Mouse (Mus musculus) CH12.LX (cell line): ENCODE data around the gene Fer. TPM values are rescaled to one million over a fixed set of nuclear protein-coding genes. Genes with fewer than 3 reads are reported as not detected.

Experiments used
- DNase-seq: peaks from one replicate; pipeline ENCODE4 v3.0.0-alpha.2; 2013; ENCODE audit errors: extremely low read depth
- H3K27ac ChIP-seq: 2 replicates; pipeline ENCODE4 v1.5.1; 2012; ENCODE audit warnings: low read depth, mild to moderate bottlenecking, control low read depth, moderate library complexity; ENCODE audit not compliant: insufficient read depth
- H3K27me3 ChIP-seq: replicated peaks from 2 replicates; pipeline ENCODE3; 2012; ENCODE audit warnings: inconsistent platforms
- H3K36me3 ChIP-seq, 2 experiments: replicated peaks in 1 of 2; 2 replicates each; pipeline versions ENCODE3 to v1.6.1; 2012; ENCODE audit warnings: inconsistent platforms in 1 of 2, low read length in 1 of 2, mild to moderate bottlenecking in 1 of 2, mixed read lengths in 1 of 2, moderate library complexity in 1 of 2; ENCODE audit not compliant: control insufficient read depth in 1 of 2, insufficient read depth in 1 of 2
- H3K4me1 ChIP-seq, 2 experiments: 2 replicates each; pipeline ENCODE4 v1.6.1; 2012; ENCODE audit warnings: inconsistent platforms in 1 of 2, moderate library complexity in 1 of 2; ENCODE audit not compliant: insufficient read depth in 2 of 2, control insufficient read depth in 1 of 2
- H3K4me2 ChIP-seq: 2 replicates; pipeline ENCODE4 v1.6.1; 2012; ENCODE audit warnings: low read depth, mild to moderate bottlenecking, control low read depth; ENCODE audit not compliant: poor library complexity, insufficient read depth, severe bottlenecking
- H3K4me3 ChIP-seq, 3 experiments: fragments of 150-350 bp in 1 of 3; sonication (generic) in 1 of 3; replicated peaks in 1 of 3; 2 replicates each; pipeline versions ENCODE3 to v1.5.1; 2011 to 2012; ENCODE audit warnings: low read depth in 2 of 3, low read length in 2 of 3, mild to moderate bottlenecking in 2 of 3, moderate library complexity in 2 of 3, control low read depth in 1 of 3, improper control_type of control experiment in 1 of 3, inconsistent platforms in 1 of 3, mixed read lengths in 1 of 3; ENCODE audit not compliant: poor library complexity in 1 of 3
- H3K79me2 ChIP-seq: replicated peaks from 2 replicates; pipeline ENCODE4 v1.6.1; 2012; ENCODE audit warnings: mild to moderate bottlenecking, moderate library complexity; ENCODE audit not compliant: control insufficient read depth, poor library complexity, insufficient read depth, severe bottlenecking; ENCODE audit errors: extremely low read depth
- H3K9ac ChIP-seq: 2 replicates; pipeline ENCODE4 v1.6.1; 2012; ENCODE audit warnings: low read depth, mild to moderate bottlenecking, control low read depth, moderate library complexity; ENCODE audit not compliant: insufficient read depth
- H3K9me3 ChIP-seq: replicated peaks from 2 replicates; pipeline ENCODE3; 2012; ENCODE audit warnings: low read length, inconsistent platforms, mixed read lengths
- BHLHE40 ChIP-seq: IDR thresholded peaks from 2 replicates; pipeline ENCODE4 v1.6.1; 2011; ENCODE audit warnings: mild to moderate bottlenecking, low read depth, low read length, improper control_type of control experiment
- CHD1 ChIP-seq: IDR thresholded peaks from 2 replicates; pipeline ENCODE4 v1.6.1; 2012; ENCODE audit warnings: low read depth, low read length, improper control_type of control experiment, inconsistent platforms
- ELF1 ChIP-seq: IDR thresholded peaks from 2 replicates; pipeline ENCODE4 v1.6.1; 2014; ENCODE audit warnings: low read depth, mild to moderate bottlenecking, inconsistent platforms, low read length, improper control_type of control experiment
- ETS1 ChIP-seq: conservative IDR thresholded peaks from 2 replicates; pipeline ENCODE4 v1.6.1; 2012; ENCODE audit warnings: low read depth, mild to moderate bottlenecking, inconsistent platforms, low read length, improper control_type of control experiment, moderate library complexity
- MEF2A ChIP-seq: IDR thresholded peaks from 2 replicates; pipeline ENCODE4 v1.6.1; 2014; ENCODE audit warnings: low read depth, mild to moderate bottlenecking, inconsistent platforms, low read length, improper control_type of control experiment, borderline replicate concordance
- POLR2AphosphoS2 ChIP-seq: IDR thresholded peaks from 2 replicates; pipeline ENCODE4 v1.6.1; 2011; ENCODE audit warnings: low read depth, low read length, improper control_type of control experiment
- RCOR1 ChIP-seq: conservative IDR thresholded peaks from 2 replicates; pipeline ENCODE4 v1.6.1; 2012; ENCODE audit warnings: low read depth, mild to moderate bottlenecking, inconsistent platforms, low read length, improper control_type of control experiment
- TBP ChIP-seq: conservative IDR thresholded peaks from 2 replicates; pipeline ENCODE4 v1.6.1; 2011; ENCODE audit warnings: low read depth, low read length, improper control_type of control experiment
- TCF12 ChIP-seq: IDR thresholded peaks from 2 replicates; pipeline ENCODE4 v1.6.1; 2014; ENCODE audit warnings: low read depth, mild to moderate bottlenecking, inconsistent platforms, low read length, improper control_type of control experiment
- ZC3H11A ChIP-seq: IDR thresholded peaks from 2 replicates; pipeline ENCODE4 v1.6.1; 2012; ENCODE audit warnings: low read depth, mild to moderate bottlenecking, inconsistent platforms, low read length, improper control_type of control experiment
- ZMIZ1 ChIP-seq: IDR thresholded peaks from 2 replicates; pipeline ENCODE4 v1.6.1; 2012; ENCODE audit warnings: low read depth, mild to moderate bottlenecking, inconsistent platforms, low read length, improper control_type of control experiment
- ZNF384 ChIP-seq: IDR thresholded peaks from 2 replicates; pipeline ENCODE4 v1.6.1; 2012; ENCODE audit warnings: low read depth, low read length, improper control_type of control experiment, inconsistent platforms
- dilution Hi-C: fragments of 300-500 bp; cut with MboI; formaldehyde crosslinking; loops from 2 replicates; pipeline ENCODE4 v1.14.3; 2020; ENCODE audit warnings: low sequenced_read_pairs; ENCODE audit not compliant: extremely low pct_unique_long_range_greater_than_20kb, extremely low pct_ligation_motif_present
- in situ Hi-C: fragments of 300-500 bp; cut with MboI; formaldehyde crosslinking; loops from 3 replicates; pipeline ENCODE4 v1.14.3; 2019; ENCODE audit warnings: low sequenced_read_pairs, low pct_ligation_motif_present, low pct_unique_long_range_greater_than_20kb, mixed read lengths
- polyA plus RNA-seq: library from polyadenylated mRNA; unstranded; fragments of >175 nt; gene quantifications from 2 replicates; pipeline ENCODE4 v1.2.1, GENCODE M21; 2012; ENCODE audit warnings: low read depth; ENCODE audit not compliant: insufficient read length
- total RNA-seq, 2 experiments: library from RNA; depleted of rRNA; stranded (reverse); fragments of 300-350 nt in 1 of 2; fragments of >200 nt in 1 of 2; gene quantifications; 2 replicates each; pipeline ENCODE4 v1.2.3; 2012 to 2014

Fer gene
- total and polyA plus RNA-seq, 3 experiments: 4.3 to 4.9 (median 4.5) TPM

- H3K36me3 ChIP-seq: no peaks in the 10 kb centered on the region
- no peak overlapping the region for H3K4me3 ChIP-seq
- no peak for TF ChIP-seq ZNF384
- TF ChIP-seq MEF2A: no peak
- no peak for TF ChIP-seq BHLHE40
- no peak for TF ChIP-seq RCOR1
- TF ChIP-seq ETS1: no peak
- no peak for TF ChIP-seq TCF12
- TF ChIP-seq ZMIZ1: no peak
- TF ChIP-seq ZC3H11A: no peak
- no peak overlapping the region for H3K4me2 ChIP-seq
- DNase-seq: no peak
- H3K4me1 ChIP-seq: no peaks in the 10 kb centered on the region
- dilution Hi-C loops (no loop called here), in situ Hi-C loops (no loop called here)
- H3K79me2 ChIP-seq: no peaks in the 10 kb centered on the region
- H3K9me3 ChIP-seq: no peaks in the 10 kb centered on the region
- H3K9ac ChIP-seq: no peak overlapping the region
- peaks cover 4% of the 10 kb centered on the region for H3K27me3 ChIP-seq
- H3K27ac ChIP-seq: no peak overlapping the region
Observed at GRCm38 (mm10) chr17:63828561-63829332, 34.1 kb upstream of the Fer start.

DNA sequence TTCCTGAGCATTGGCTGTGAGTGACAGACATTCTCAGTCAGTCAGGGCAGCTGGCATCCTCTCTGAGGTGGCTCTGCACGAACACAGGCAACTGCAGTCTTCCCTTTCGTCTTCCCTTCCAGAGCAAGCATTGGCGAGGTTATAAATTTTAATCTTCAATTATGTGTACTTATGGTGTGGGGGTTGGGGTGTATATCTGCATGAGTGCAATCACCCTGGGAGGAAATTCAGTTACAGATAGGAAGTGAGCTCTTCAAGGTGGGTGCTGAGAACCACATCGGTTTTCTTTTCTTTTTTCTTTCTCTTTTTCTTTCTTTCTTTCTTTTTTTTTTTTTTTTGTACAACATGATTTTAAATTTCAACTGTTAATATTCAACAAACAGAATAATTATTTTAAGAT is 31.3 kb upstream of the Fer start:
- peaks cover 4% of the 10 kb centered on the region for H3K27me3 ChIP-seq
- no peaks in the 10 kb centered on the region for H3K9me3 ChIP-seq
- H3K4me3 ChIP-seq: no peak overlapping the region
- H3K4me2 ChIP-seq: no peak overlapping the region
- H3K27ac ChIP-seq: no peak overlapping the region
- no peak for DNase-seq
- H3K9ac ChIP-seq: no peak overlapping the region
- no peak for TF ChIP-seq TBP
- TF ChIP-seq CHD1: no peak
- H3K4me1 ChIP-seq: no peaks in the 10 kb centered on the region
- no peaks in the 10 kb centered on the region for H3K79me2 ChIP-seq
- H3K36me3 ChIP-seq: no peaks in the 10 kb centered on the region
- in situ Hi-C loops (no loop called here), dilution Hi-C loops (no loop called here)

DNA sequence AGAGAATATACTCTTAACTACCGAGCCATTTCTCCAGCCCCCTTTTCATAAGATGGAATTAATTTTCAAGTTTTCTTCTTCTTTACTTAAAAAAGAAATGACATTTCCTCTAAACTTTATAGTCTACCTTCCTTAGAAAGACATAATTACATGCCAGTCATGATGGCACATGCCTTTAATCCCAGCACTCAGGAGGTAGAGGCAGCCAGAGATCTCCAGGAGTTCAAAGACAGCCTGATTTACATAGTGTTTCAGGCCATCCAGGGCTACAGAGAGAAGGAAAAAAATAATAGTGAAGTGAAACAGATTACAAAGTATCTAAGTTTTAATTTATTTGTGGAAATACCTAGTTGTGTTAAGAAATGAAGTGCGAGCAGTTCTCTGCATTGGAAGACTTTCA is 26.6 kb upstream of the Fer start:
- no peak for DNase-seq
- Histone ChIP-seq H3K4me1 (peaks cover 0 to 4% of the 10 kb centered on the region in 2 experiments; a peak in 1 of 4 replicates), H3K4me3 (no peak overlapping the region), H3K27ac (no peak overlapping the region), H3K9ac (no peak overlapping the region), H3K9me3 (peaks cover 9% of the 10 kb centered on the region), H3K79me2 (no peaks in the 10 kb centered on the region), H3K36me3 (no peaks in the 10 kb centered on the region), H3K27me3 (peaks cover 6% of the 10 kb centered on the region), H3K4me2 (no peak overlapping the region)
- dilution Hi-C loops: no loop called here
- TF ChIP-seq ELF1 (no peak), POLR2AphosphoS2 (no peak), TCF12 (no peak)
- in situ Hi-C loops: no loop called here
